Mouse (Mus musculus): ENCODE results near the gene Ptpn11. TPM values are rescaled to one million over a fixed set of nuclear protein-coding genes. Genes with fewer than 3 reads are reported as not detected.

Ptpn11 gene
- total RNA-seq, 1 experiment: 40.2 TPM

DNA sequence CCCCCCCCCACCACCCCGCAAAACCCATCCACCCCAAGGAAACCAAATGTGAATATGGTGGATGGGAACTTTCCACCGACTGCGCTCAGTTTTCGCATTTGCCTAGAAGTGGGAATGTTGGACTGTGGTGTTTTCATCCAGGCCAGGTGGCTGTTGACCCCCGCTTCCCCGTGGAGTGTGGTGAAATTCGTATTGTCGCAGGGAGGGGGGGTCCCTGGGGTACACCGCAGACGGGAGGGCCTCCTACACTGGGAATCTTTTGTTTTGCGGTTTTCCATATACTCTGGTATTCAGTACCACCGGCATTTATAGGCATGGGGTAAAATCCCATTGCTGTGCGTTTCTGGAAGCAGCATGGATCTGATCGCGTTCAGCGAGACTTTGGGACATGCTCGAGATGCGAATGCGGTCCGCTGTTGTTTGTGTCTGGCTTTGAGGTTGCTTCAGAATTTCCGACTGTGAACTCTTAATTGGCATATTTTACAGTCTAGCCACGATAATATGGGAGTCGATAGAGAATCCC, 30.2 kb upstream of the Ptpn11 start:
- Histone ChIP-seq H3K9me3 (ENCODE audit: control insufficient read depth, insufficient read depth, low read depth, low read length) (no peaks in the 10 kb centered on the region), H3K27ac (ENCODE audit: insufficient read depth, low read depth, low read length, poor library complexity, severe bottlenecking) (no peak overlapping the region), H3K9ac (ENCODE audit: insufficient read depth, low read depth, low read length, poor library complexity, severe bottlenecking) (peak overlapping the region; percentile 9; the same call in 1 of the 2 replicates), H3K4me3 (ENCODE audit: insufficient read depth in 1 of 2, low read depth in 1 of 2, low read length in 2 of 2, poor library complexity in 1 of 2, severe bottlenecking in 1 of 2) (peak overlapping the region; percentile 85 to 88), H3K4me1 (ENCODE audit: control insufficient read depth in 2 of 2, insufficient read depth in 2 of 2, low read length in 2 of 2, poor library complexity in 1 of 2) (peaks cover 0 to 2% of the 10 kb centered on the region in 2 experiments; a peak in 1 of 4 replicates), H3K36me3 (ENCODE audit: control insufficient read depth, insufficient read depth, low read length, poor library complexity, severe bottlenecking) (no peaks in the 10 kb centered on the region)
- in situ Hi-C loops (cut with MboI; ENCODE audit: low sequenced_read_pairs in 2 of 2, unreplicated experiment in 2 of 2): no loop called here
- DNase-seq (ENCODE audit: low read depth, low spot score): no peak
- TF ChIP-seq CHD2 (IDR thresholded peaks at IDR 0.05; ENCODE audit: low read depth, low read length): no peak
- no peak for TF ChIP-seq HCFC1 (IDR thresholded peaks at IDR 0.05; ENCODE audit: borderline replicate concordance, insufficient read depth, low read length)
- TF ChIP-seq ZC3H11A (IDR thresholded peaks at IDR 0.05; ENCODE audit: borderline replicate concordance, low read depth, low read length): no peak
- TF ChIP-seq ZNF384 (IDR thresholded peaks at IDR 0.05; ENCODE audit: low read depth, low read length): no peak
- TF ChIP-seq MAFK (IDR thresholded peaks at IDR 0.05; ENCODE audit: insufficient read depth, low read depth, low read length): no peak

DNA sequence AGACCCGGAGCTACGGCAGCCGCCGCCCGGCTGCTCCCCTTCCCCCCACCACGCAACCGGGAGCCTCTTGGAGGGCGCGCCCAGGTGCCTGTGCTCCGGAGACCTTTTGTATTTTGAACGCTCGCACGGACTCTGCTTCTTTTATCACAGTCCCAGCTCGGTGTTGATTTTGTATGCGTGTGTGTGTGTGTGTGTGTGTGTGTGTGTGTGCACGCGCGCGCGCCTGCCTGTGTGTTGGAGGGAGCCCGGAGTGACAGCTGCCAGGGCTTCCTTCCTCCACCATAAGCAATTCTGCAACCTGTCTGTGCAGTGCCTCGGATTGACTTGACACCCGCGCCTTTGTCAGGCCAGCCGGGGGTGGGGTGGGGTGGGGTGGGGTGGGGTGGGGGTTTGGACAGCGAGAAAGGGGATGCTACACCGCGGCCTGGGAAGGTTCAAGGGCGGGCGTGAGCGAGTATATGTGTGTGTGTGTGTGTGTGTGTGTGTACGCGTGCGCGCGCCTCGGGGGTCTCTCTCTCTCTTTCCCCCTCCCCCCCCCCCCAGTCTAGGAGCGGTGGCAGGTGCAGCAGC, 29.6 kb upstream of the Ptpn11 start:
- no peak for DNase-seq (ENCODE audit: low read depth, low spot score)
- H3K9me3 ChIP-seq (ENCODE audit: control insufficient read depth, insufficient read depth, low read depth, low read length): no peaks in the 10 kb centered on the region
- H3K9ac ChIP-seq (ENCODE audit: insufficient read depth, low read depth, low read length, poor library complexity, severe bottlenecking): peak overlapping the region; percentile 78
- H3K4me1 ChIP-seq (ENCODE audit: control insufficient read depth in 2 of 2, insufficient read depth in 2 of 2, low read length in 2 of 2, poor library complexity in 1 of 2): peaks cover 0 to 2% of the 10 kb centered on the region in 2 experiments; a peak in 1 of 4 replicates
- no peak overlapping the region for H3K27ac ChIP-seq (ENCODE audit: insufficient read depth, low read depth, low read length, poor library complexity, severe bottlenecking)
- H3K4me3 ChIP-seq (ENCODE audit: insufficient read depth in 1 of 2, low read depth in 1 of 2, low read length in 2 of 2, poor library complexity in 1 of 2, severe bottlenecking in 1 of 2): peak overlapping the region; percentile 85 to 88
- no peaks in the 10 kb centered on the region for H3K36me3 ChIP-seq (ENCODE audit: control insufficient read depth, insufficient read depth, low read length, poor library complexity, severe bottlenecking)
- TF ChIP-seq MAFK (IDR thresholded peaks at IDR 0.05; ENCODE audit: insufficient read depth, low read depth, low read length) (no peak), CHD2 (IDR thresholded peaks at IDR 0.05; ENCODE audit: low read depth, low read length) (no peak), ZNF384 (IDR thresholded peaks at IDR 0.05; ENCODE audit: low read depth, low read length) (no peak), HCFC1 (IDR thresholded peaks at IDR 0.05; ENCODE audit: borderline replicate concordance, insufficient read depth, low read length) (no peak), ZC3H11A (IDR thresholded peaks at IDR 0.05; ENCODE audit: borderline replicate concordance, low read depth, low read length) (no peak)
- in situ Hi-C loops (cut with MboI; ENCODE audit: low sequenced_read_pairs in 2 of 2, unreplicated experiment in 2 of 2): no loop called here

DNA sequence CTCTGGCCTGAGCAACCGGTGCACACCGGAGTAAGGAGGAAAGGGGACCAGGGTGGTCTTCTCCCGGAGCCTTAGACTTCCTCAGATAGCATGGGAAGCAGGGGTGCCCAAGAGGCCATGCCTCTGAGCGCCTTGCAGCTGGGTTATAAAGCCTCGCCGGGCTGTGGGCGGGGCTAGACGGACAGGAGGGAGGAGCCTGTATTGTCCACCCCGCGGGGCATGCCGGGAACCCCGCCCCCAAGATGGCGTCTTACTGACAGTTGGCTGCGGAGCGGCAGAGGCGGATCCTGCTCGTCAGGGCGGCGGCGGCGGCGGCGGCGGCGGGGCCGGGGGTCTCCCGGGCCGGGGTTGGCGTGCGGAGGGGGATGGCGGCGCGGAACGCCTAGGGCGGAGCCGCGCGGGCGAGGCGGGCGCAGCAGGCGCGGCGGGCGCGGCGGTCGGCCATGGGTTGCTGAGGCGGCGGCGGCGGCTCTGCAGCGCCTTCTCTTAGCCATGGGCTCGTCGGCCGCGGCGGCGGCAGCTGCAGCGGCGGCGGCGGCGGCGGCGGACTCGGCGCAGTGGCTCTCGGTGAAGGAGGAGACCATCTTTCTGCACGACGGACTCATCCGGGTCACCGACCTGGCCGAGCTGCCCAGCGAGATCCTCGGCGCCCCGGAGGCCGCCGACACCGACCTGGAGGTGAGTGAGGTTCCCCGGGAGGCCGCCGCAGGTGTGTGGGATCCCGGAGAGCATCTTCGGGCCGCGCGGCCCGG, 29.0 kb upstream of the Ptpn11 start, which contains the start of gene Hectd4:
Hectd4 (plus strand) TSS at position 240 of the 752 bp plus-strand sequence.
- in situ Hi-C loops (cut with MboI; ENCODE audit: low sequenced_read_pairs in 2 of 2, unreplicated experiment in 2 of 2): loop anchor here in 1 of 2 experiments (10.0 kb wide), 1 partner anchor 165 kb away; the partner anchor contains the start of gene Trafd1
- Histone ChIP-seq H3K36me3 (ENCODE audit: control insufficient read depth, insufficient read depth, low read length, poor library complexity, severe bottlenecking) (no peaks in the 10 kb centered on the region), H3K9ac (ENCODE audit: insufficient read depth, low read depth, low read length, poor library complexity, severe bottlenecking) (peak within 1 kb of the TSS; percentile 78), H3K4me1 (ENCODE audit: control insufficient read depth in 2 of 2, insufficient read depth in 2 of 2, low read length in 2 of 2, poor library complexity in 1 of 2) (peaks cover 0 to 2% of the 10 kb centered on the region in 2 experiments; a peak in 1 of 4 replicates), H3K4me3 (ENCODE audit: insufficient read depth in 1 of 2, low read depth in 1 of 2, low read length in 2 of 2, poor library complexity in 1 of 2, severe bottlenecking in 1 of 2) (peak within 1 kb of the TSS; percentile 85 to 88), H3K27ac (ENCODE audit: insufficient read depth, low read depth, low read length, poor library complexity, severe bottlenecking) (no peak within 1 kb of the TSS), H3K9me3 (ENCODE audit: control insufficient read depth, insufficient read depth, low read depth, low read length) (no peaks in the 10 kb centered on the region)
- TF ChIP-seq ZC3H11A (IDR thresholded peaks at IDR 0.05; ENCODE audit: borderline replicate concordance, low read depth, low read length): no peak
- TF ChIP-seq HCFC1 (IDR thresholded peaks at IDR 0.05; ENCODE audit: borderline replicate concordance, insufficient read depth, low read length): no peak
- no peak for TF ChIP-seq CHD2 (IDR thresholded peaks at IDR 0.05; ENCODE audit: low read depth, low read length)
- no peak for TF ChIP-seq ZNF384 (IDR thresholded peaks at IDR 0.05; ENCODE audit: low read depth, low read length)
- TF ChIP-seq MAFK (IDR thresholded peaks at IDR 0.05; ENCODE audit: insufficient read depth, low read depth, low read length): no peak
- peak; percentile 93 for DNase-seq (ENCODE audit: low read depth, low spot score)

DNA sequence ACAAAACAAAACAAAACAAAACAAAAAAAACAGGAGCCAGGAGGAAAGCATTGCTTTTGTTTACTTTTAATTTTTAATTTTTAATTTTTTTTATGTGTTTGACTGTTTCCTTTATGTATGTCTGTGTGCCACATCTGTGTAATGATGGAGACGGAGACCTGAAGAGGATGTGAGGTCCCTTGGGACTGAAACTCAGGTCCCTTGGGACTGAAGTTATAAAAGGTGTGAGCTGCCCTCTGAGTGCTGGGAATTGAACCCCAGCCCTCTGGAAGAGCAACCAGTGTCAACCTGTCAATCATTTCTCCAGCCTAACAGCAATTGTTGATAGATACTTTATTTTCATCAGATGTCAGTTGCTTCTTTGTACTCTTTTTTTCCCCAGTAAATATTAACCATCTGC, 28.0 kb upstream of the Ptpn11 start:
- Histone ChIP-seq H3K9ac (ENCODE audit: insufficient read depth, low read depth, low read length, poor library complexity, severe bottlenecking) (no peak overlapping the region), H3K4me1 (ENCODE audit: control insufficient read depth in 2 of 2, insufficient read depth in 2 of 2, low read length in 2 of 2, poor library complexity in 1 of 2) (peaks cover 0 to 2% of the 10 kb centered on the region in 2 experiments; a peak in 1 of 4 replicates), H3K36me3 (ENCODE audit: control insufficient read depth, insufficient read depth, low read length, poor library complexity, severe bottlenecking) (no peaks in the 10 kb centered on the region), H3K4me3 (ENCODE audit: insufficient read depth in 1 of 2, low read depth in 1 of 2, low read length in 2 of 2, poor library complexity in 1 of 2, severe bottlenecking in 1 of 2) (no peak overlapping the region), H3K27ac (ENCODE audit: insufficient read depth, low read depth, low read length, poor library complexity, severe bottlenecking) (no peak overlapping the region), H3K9me3 (ENCODE audit: control insufficient read depth, insufficient read depth, low read depth, low read length) (no peaks in the 10 kb centered on the region)
- in situ Hi-C loops (cut with MboI; ENCODE audit: low sequenced_read_pairs in 2 of 2, unreplicated experiment in 2 of 2): loop anchor here in 1 of 2 experiments (10.0 kb wide), 1 partner anchor 166 kb away; the partner anchor contains the start of gene Trafd1
- no peak for DNase-seq (ENCODE audit: low read depth, low spot score)
- TF ChIP-seq ZC3H11A (IDR thresholded peaks at IDR 0.05; ENCODE audit: borderline replicate concordance, low read depth, low read length) (no peak), ZNF384 (IDR thresholded peaks at IDR 0.05; ENCODE audit: low read depth, low read length) (no peak), CHD2 (IDR thresholded peaks at IDR 0.05; ENCODE audit: low read depth, low read length) (no peak), MAFK (IDR thresholded peaks at IDR 0.05; ENCODE audit: insufficient read depth, low read depth, low read length) (no peak), HCFC1 (IDR thresholded peaks at IDR 0.05; ENCODE audit: borderline replicate concordance, insufficient read depth, low read length) (no peak)

Data from ES-E14 (cell line).